Mouse (Mus musculus): ENCODE measurements at regions not wholly inside any gene's neighbourhood (a gene's known extent, or its start where the extent isn't known, plus 50 kb on each side); places are given as distances from the start of the nearest gene placed in this dataset.

GRCm38 (mm10) chr5:12944554-12944953, 180.7 kb upstream of the Sema3a start:
- no peak overlapping the region for H3K9ac ChIP-seq (ENCODE audit: control insufficient read depth, low read depth, low read length, poor library complexity, severe bottlenecking)
- H3K4me1 ChIP-seq (ENCODE audit: control insufficient read depth in 1 of 2, insufficient read depth in 2 of 2, low read length in 2 of 2): peaks cover 0 to 6% of the 10 kb centered on the region in 2 experiments; a peak in 2 of 4 replicates
- no peak for TF ChIP-seq POLR2A (IDR thresholded peaks at IDR 0.05; ENCODE audit: control insufficient read depth in 1 of 2, insufficient read depth in 1 of 2, low read depth in 1 of 2, low read length in 2 of 2, poor library complexity in 1 of 2)
- TF ChIP-seq TCF12 (IDR thresholded peaks at IDR 0.05; ENCODE audit: low read depth, low read length): no peak
- 0 out of 4 replicates have a peak, but pooled peaks of 1 of the 2 experiments have one; percentile 12 for TF ChIP-seq EP300 (IDR thresholded peaks at IDR 0.05; ENCODE audit: low read depth in 1 of 2, low read length in 2 of 2)
- H3K79me2 ChIP-seq (ENCODE audit: control insufficient read depth, insufficient read depth, low read length, poor library complexity): no peaks in the 10 kb centered on the region
- H3K4me3 ChIP-seq (ENCODE audit: control insufficient read depth in 1 of 2, insufficient read depth in 1 of 2, low read depth in 2 of 2, low read length in 2 of 2): no peak overlapping the region
- DNase-seq (ENCODE audit: low read depth, low spot score): no peak
- H3K27ac ChIP-seq (ENCODE audit: control insufficient read depth, low read depth, low read length): no peak overlapping the region
- no peaks in the 10 kb centered on the region; a peak in 1 of 4 replicates for H3K36me3 ChIP-seq (ENCODE audit: control insufficient read depth in 1 of 2, insufficient read depth in 2 of 2, low read length in 2 of 2)
- no peaks in the 10 kb centered on the region for H3K27me3 ChIP-seq (ENCODE audit: control insufficient read depth in 1 of 2, insufficient read depth in 2 of 2, low read length in 2 of 2)
- no peaks in the 10 kb centered on the region for H3K9me3 ChIP-seq (replicated peaks; ENCODE audit: insufficient read depth, low read length)

DNA sequence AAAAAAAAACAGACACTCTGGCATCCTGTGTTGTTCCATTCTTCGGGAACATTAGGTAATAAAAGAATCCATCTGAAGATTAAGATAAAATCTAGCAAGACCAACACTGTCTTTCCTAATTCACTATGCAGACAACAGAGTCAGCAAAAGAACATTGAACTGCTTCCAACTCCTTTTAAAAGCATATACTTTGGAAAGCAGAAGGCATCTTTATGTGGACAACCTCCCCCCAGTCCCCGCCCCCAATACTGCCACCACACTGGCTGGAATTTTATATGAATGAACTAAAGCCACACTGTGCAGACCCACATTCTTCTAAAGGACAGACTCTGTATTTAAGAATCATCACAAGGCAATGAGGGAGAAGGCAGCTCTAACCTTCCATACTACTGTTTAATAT, 176.7 kb upstream of the Sema3a start:
- no peak overlapping the region for H3K4me3 ChIP-seq (ENCODE audit: control insufficient read depth in 1 of 2, insufficient read depth in 1 of 2, low read depth in 2 of 2, low read length in 2 of 2)

DNA sequence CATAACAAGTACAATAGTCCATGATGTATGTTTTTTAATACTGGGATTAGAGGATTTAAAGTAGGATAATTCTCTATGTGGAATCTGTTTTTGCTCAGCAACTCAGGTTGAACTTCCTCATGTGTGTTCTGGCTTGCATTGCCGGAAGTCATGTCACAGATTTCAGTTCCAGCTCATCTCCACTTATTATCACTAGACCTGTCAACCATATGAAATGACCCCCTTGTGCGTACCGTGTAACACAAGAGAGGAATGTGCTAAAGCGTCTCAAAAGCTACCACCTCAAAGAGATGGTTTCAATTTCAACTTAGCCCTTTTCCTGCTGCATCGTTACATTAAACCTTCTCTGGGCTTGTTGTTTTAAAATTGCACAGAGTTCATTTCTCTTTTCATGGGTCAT, 154.2 kb upstream of the Sema3a start:
- Histone ChIP-seq H3K9me3 (replicated peaks; ENCODE audit: insufficient read depth, low read length) (no peaks in the 10 kb centered on the region), H3K79me2 (ENCODE audit: control insufficient read depth, insufficient read depth, low read length, poor library complexity) (no peaks in the 10 kb centered on the region), H3K27me3 (ENCODE audit: control insufficient read depth in 1 of 2, insufficient read depth in 2 of 2, low read length in 2 of 2) (no peaks in the 10 kb centered on the region), H3K27ac (ENCODE audit: control insufficient read depth, low read depth, low read length) (no peak overlapping the region), H3K9ac (ENCODE audit: control insufficient read depth, low read depth, low read length, poor library complexity, severe bottlenecking) (no peak overlapping the region), H3K4me1 (ENCODE audit: control insufficient read depth in 1 of 2, insufficient read depth in 2 of 2, low read length in 2 of 2) (peaks cover 0 to 4% of the 10 kb centered on the region in 2 experiments; a peak in 2 of 4 replicates), H3K4me3 (ENCODE audit: control insufficient read depth in 1 of 2, insufficient read depth in 1 of 2, low read depth in 2 of 2, low read length in 2 of 2) (no peak overlapping the region), H3K36me3 (ENCODE audit: control insufficient read depth in 1 of 2, insufficient read depth in 2 of 2, low read length in 2 of 2) (peaks cover 0 to 4% of the 10 kb centered on the region in 2 experiments; a peak in 2 of 4 replicates)
- TF ChIP-seq TAL1 (IDR thresholded peaks at IDR 0.05; ENCODE audit: low read length): no peak
- no peak for TF ChIP-seq GATA1 (IDR thresholded peaks at IDR 0.05; ENCODE audit: low read depth, low read length)
- TF ChIP-seq RCOR1 (IDR thresholded peaks at IDR 0.05; ENCODE audit: low read depth, low read length): no peak
- TF ChIP-seq CTCF (IDR thresholded peaks at IDR 0.05 in 2 of 3, conservative IDR thresholded peaks at IDR 0.05 in 1 of 3; ENCODE audit: control insufficient read depth in 1 of 3, insufficient read depth in 1 of 3, low read depth in 2 of 3, low read length in 3 of 3, poor library complexity in 1 of 3, severe bottlenecking in 1 of 3): no peak
- TF ChIP-seq ELF1 (IDR thresholded peaks at IDR 0.05; ENCODE audit: low read depth, low read length): no peak
- TF ChIP-seq USF2 (IDR thresholded peaks at IDR 0.05; ENCODE audit: borderline replicate concordance in 1 of 2, insufficient read depth in 1 of 2, low read depth in 1 of 2, low read length in 2 of 2): no peak
- no peak for TF ChIP-seq MAFK (IDR thresholded peaks at IDR 0.05; ENCODE audit: borderline replicate concordance, low read depth, low read length)
- TF ChIP-seq MYC (IDR thresholded peaks at IDR 0.05; ENCODE audit: low read depth, low read length): no peak
- TF ChIP-seq ZNF384 (IDR thresholded peaks at IDR 0.05; ENCODE audit: low read depth, low read length): no peak
- no peak for TF ChIP-seq SMC3 (IDR thresholded peaks at IDR 0.05; ENCODE audit: low read depth, low read length)
- no peak for TF ChIP-seq POLR2AphosphoS2 (IDR thresholded peaks at IDR 0.05; ENCODE audit: low read length)
- no peak for TF ChIP-seq RAD21 (IDR thresholded peaks at IDR 0.05; ENCODE audit: low read depth, low read length)
- no peak for TF ChIP-seq UBTF (IDR thresholded peaks at IDR 0.05; ENCODE audit: borderline replicate concordance, insufficient read depth, low read depth, low read length)
- no peak for TF ChIP-seq TBP (IDR thresholded peaks at IDR 0.05; ENCODE audit: low read depth, low read length)
- no peak for TF ChIP-seq BHLHE40 (IDR thresholded peaks at IDR 0.05; ENCODE audit: borderline replicate concordance, low read depth, low read length)
- no peak for DNase-seq (ENCODE audit: low read depth, low spot score)

More for the DNA sequence above, 176.7 kb upstream of the Sema3a start:
- no peaks in the 10 kb centered on the region for H3K79me2 ChIP-seq (ENCODE audit: control insufficient read depth, insufficient read depth, low read length, poor library complexity)
- no peaks in the 10 kb centered on the region for H3K27me3 ChIP-seq (ENCODE audit: control insufficient read depth in 1 of 2, insufficient read depth in 2 of 2, low read length in 2 of 2)
- no peak for DNase-seq (ENCODE audit: low read depth, low spot score)
- no peak for TF ChIP-seq ZC3H11A (IDR thresholded peaks at IDR 0.05; ENCODE audit: low read depth, low read length)
- no peak for TF ChIP-seq MEF2A (IDR thresholded peaks at IDR 0.05; ENCODE audit: extremely low read depth, insufficient replicate concordance, low read depth, low read length, poor library complexity, severe bottlenecking)
- no peak for TF ChIP-seq MYB (IDR thresholded peaks at IDR 0.05; ENCODE audit: low read depth, low read length)
- TF ChIP-seq EP300 (IDR thresholded peaks at IDR 0.05; ENCODE audit: low read depth in 1 of 2, low read length in 2 of 2): no peak
- no peak for TF ChIP-seq MYC (IDR thresholded peaks at IDR 0.05; ENCODE audit: low read depth, low read length)
- no peak for TF ChIP-seq USF1 (IDR thresholded peaks at IDR 0.05; ENCODE audit: low read depth, low read length)
- no peak for TF ChIP-seq KAT2A (conservative IDR thresholded peaks at IDR 0.05; ENCODE audit: low read depth, low read length)
- TF ChIP-seq SMC3 (IDR thresholded peaks at IDR 0.05; ENCODE audit: low read depth, low read length): no peak
- TF ChIP-seq GABPA (IDR thresholded peaks at IDR 0.05; ENCODE audit: low read depth, low read length): no peak
- TF ChIP-seq TCF12 (IDR thresholded peaks at IDR 0.05; ENCODE audit: low read depth, low read length): no peak
- H3K4me1 ChIP-seq (ENCODE audit: control insufficient read depth in 1 of 2, insufficient read depth in 2 of 2, low read length in 2 of 2): peaks cover 0 to 6% of the 10 kb centered on the region in 2 experiments; a peak in 2 of 4 replicates
- H3K9me3 ChIP-seq (replicated peaks; ENCODE audit: insufficient read depth, low read length): no peaks in the 10 kb centered on the region
- no peaks in the 10 kb centered on the region; a peak in 1 of 4 replicates for H3K36me3 ChIP-seq (ENCODE audit: control insufficient read depth in 1 of 2, insufficient read depth in 2 of 2, low read length in 2 of 2)
- no peak overlapping the region for H3K27ac ChIP-seq (ENCODE audit: control insufficient read depth, low read depth, low read length)
- H3K9ac ChIP-seq (ENCODE audit: control insufficient read depth, low read depth, low read length, poor library complexity, severe bottlenecking): no peak overlapping the region

Measured in MEL (cell line).